Mouse (Mus musculus): ENCODE measurements around the gene Faf1. TPM values are rescaled to one million over a fixed set of nuclear protein-coding genes. Genes with fewer than 3 reads are reported as not detected.

The Faf1 gene
- total and polyA plus RNA-seq, 2 experiments from 2014 or later = 33.7 to 36.8 TPM

- H3K9ac ChIP-seq (replicated peaks; ENCODE audit: low read length, poor library complexity, severe bottlenecking) = no peak overlapping the region
- H3K9me3 ChIP-seq (ENCODE audit: low read length) = no peaks in the 10 kb centered on the region
- no peak for DNase-seq (ENCODE audit: low spot score)
- TF ChIP-seq CTCF (IDR thresholded peaks at IDR 0.05) = no peak
- 73% methylated on average over 3 of the region's 3 CpGs for WGBS
- ATAC-seq (ENCODE audit: low FRiP score) = no peak
- no peaks in the 10 kb centered on the region for H3K36me3 ChIP-seq (ENCODE audit: insufficient read depth, low read length)
- no peaks in the 10 kb centered on the region for H3K27me3 ChIP-seq (ENCODE audit: insufficient read depth, low read length)
- H3K4me3 ChIP-seq (ENCODE audit: low read depth, low read length) = no peak overlapping the region
- no peaks in the 10 kb centered on the region for H3K4me1 ChIP-seq (ENCODE audit: insufficient read depth, low read length)
- no peak overlapping the region for H3K4me2 ChIP-seq (ENCODE audit: low read depth, low read length, poor library complexity, severe bottlenecking)
- no peak overlapping the region for H3K27ac ChIP-seq (ENCODE audit: low read depth, low read length)
Observed at GRCm38 (mm10) chr4:109641451-109641850, 34.9 kb upstream of the Faf1 start.

DNA sequence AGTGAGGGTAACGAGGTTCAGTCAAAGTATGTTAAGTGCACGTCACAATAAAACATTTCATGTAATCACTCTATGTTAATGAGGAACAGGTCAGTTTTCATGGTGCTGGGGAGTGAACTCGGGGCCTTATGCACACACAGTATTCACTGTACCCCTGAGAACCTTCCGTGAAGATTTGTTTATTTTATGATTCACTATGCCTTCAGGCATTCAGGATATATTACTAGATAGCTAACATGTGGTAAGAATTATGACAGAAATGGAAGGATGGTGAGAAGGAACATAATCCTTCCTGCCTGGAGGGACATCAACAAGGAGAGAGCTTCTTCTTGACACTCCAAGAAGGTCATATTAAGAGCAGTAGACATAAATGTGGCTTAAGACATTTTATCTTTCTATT lies 29.1 kb upstream of the Faf1 start:
- no peaks in the 10 kb centered on the region for H3K4me1 ChIP-seq (ENCODE audit: insufficient read depth, low read length)
- ATAC-seq (ENCODE audit: low FRiP score) (no peak), DNase-seq (ENCODE audit: low spot score) (no peak)
- no peak overlapping the region for H3K27ac ChIP-seq (ENCODE audit: low read depth, low read length)
- no peak overlapping the region for H3K4me3 ChIP-seq (ENCODE audit: low read depth, low read length)
- no peak for TF ChIP-seq CTCF (IDR thresholded peaks at IDR 0.05)
- no peaks in the 10 kb centered on the region for H3K36me3 ChIP-seq (ENCODE audit: insufficient read depth, low read length)
- WGBS = 76% methylated on average over 4 of the region's 4 CpGs
- no peaks in the 10 kb centered on the region for H3K27me3 ChIP-seq (ENCODE audit: insufficient read depth, low read length)
- H3K9ac ChIP-seq (replicated peaks; ENCODE audit: low read length, poor library complexity, severe bottlenecking) = no peak overlapping the region
- no peaks in the 10 kb centered on the region for H3K9me3 ChIP-seq (ENCODE audit: low read length)
- no peak overlapping the region for H3K4me2 ChIP-seq (ENCODE audit: low read depth, low read length, poor library complexity, severe bottlenecking)

DNA sequence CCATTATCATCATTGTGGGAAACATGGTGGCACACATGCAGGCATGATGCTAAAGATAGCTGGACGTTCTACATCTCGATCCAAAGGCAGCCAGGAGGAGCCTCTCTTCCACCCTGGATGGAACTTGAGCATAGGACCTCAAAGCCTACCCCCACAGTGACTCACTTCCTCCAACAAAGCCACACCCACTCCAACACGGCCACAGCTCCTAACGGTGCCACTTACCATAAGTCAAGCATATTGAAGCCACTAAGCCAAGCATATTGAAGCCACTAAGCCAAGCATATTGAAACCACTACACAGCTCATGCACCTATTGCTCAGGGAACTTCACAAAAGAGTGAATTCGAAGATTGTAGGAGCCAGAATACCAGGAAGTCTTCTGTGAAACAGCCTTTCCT lies 27.1 kb upstream of the Faf1 start:
- Histone ChIP-seq H3K4me2 (ENCODE audit: low read depth, low read length, poor library complexity, severe bottlenecking) (no peak overlapping the region), H3K27me3 (ENCODE audit: insufficient read depth, low read length) (no peaks in the 10 kb centered on the region), H3K4me3 (ENCODE audit: low read depth, low read length) (no peak overlapping the region), H3K9me3 (ENCODE audit: low read length) (no peaks in the 10 kb centered on the region), H3K36me3 (ENCODE audit: insufficient read depth, low read length) (no peaks in the 10 kb centered on the region), H3K4me1 (ENCODE audit: insufficient read depth, low read length) (no peaks in the 10 kb centered on the region), H3K9ac (replicated peaks; ENCODE audit: low read length, poor library complexity, severe bottlenecking) (no peak overlapping the region), H3K27ac (ENCODE audit: low read depth, low read length) (no peak overlapping the region)
- no peak for DNase-seq (ENCODE audit: low spot score)
- WGBS = 85% methylated on average over 5 of the region's 5 CpGs
- TF ChIP-seq CTCF (IDR thresholded peaks at IDR 0.05) = no peak
- no peak for ATAC-seq (ENCODE audit: low FRiP score)

GRCm38 (mm10) chr4:109653251-109653650 lies 23.1 kb upstream of the Faf1 start:
- no peak for TF ChIP-seq CTCF (IDR thresholded peaks at IDR 0.05)
- no peak for ATAC-seq (ENCODE audit: low FRiP score)

GRCm38 (mm10) chr4:109654701-109655100 lies 21.7 kb upstream of the Faf1 start:
- TF ChIP-seq CTCF (IDR thresholded peaks at IDR 0.05) = no peak
- Histone ChIP-seq H3K36me3 (ENCODE audit: insufficient read depth, low read length) (no peaks in the 10 kb centered on the region), H3K4me3 (ENCODE audit: low read depth, low read length) (no peak overlapping the region), H3K27me3 (ENCODE audit: insufficient read depth, low read length) (peaks cover 20% of the 10 kb centered on the region), H3K27ac (ENCODE audit: low read depth, low read length) (no peak overlapping the region), H3K4me1 (ENCODE audit: insufficient read depth, low read length) (0 out of 2 replicates have a peak, but pooled peaks cover 5% of the 10 kb centered on the region), H3K4me2 (ENCODE audit: low read depth, low read length, poor library complexity, severe bottlenecking) (no peak overlapping the region), H3K9ac (replicated peaks; ENCODE audit: low read length, poor library complexity, severe bottlenecking) (no peak overlapping the region), H3K9me3 (ENCODE audit: low read length) (no peaks in the 10 kb centered on the region)
- DNase-seq (ENCODE audit: low spot score) = no peak
- 64% methylated on average over 2 of the region's 2 CpGs for whole genome bisulfite sequencing
- no peak for ATAC-seq (ENCODE audit: low FRiP score)

More at GRCm38 (mm10) chr4:109653251-109653650, 23.1 kb upstream of the Faf1 start:
- no peak for DNase-seq (ENCODE audit: low spot score)
- Histone ChIP-seq H3K4me1 (ENCODE audit: insufficient read depth, low read length) (0 out of 2 replicates have a peak, but pooled peaks cover 5% of the 10 kb centered on the region), H3K27me3 (ENCODE audit: insufficient read depth, low read length) (peaks cover 17% of the 10 kb centered on the region), H3K4me2 (ENCODE audit: low read depth, low read length, poor library complexity, severe bottlenecking) (no peak overlapping the region), H3K4me3 (ENCODE audit: low read depth, low read length) (no peak overlapping the region), H3K36me3 (ENCODE audit: insufficient read depth, low read length) (no peaks in the 10 kb centered on the region), H3K27ac (ENCODE audit: low read depth, low read length) (no peak overlapping the region), H3K9me3 (ENCODE audit: low read length) (no peaks in the 10 kb centered on the region), H3K9ac (replicated peaks; ENCODE audit: low read length, poor library complexity, severe bottlenecking) (no peak overlapping the region)

- Histone ChIP-seq H3K36me3 (ENCODE audit: insufficient read depth, low read length) (no peaks in the 10 kb centered on the region), H3K27ac (ENCODE audit: low read depth, low read length) (no peak overlapping the region), H3K4me1 (ENCODE audit: insufficient read depth, low read length) (0 out of 2 replicates have a peak, but pooled peaks cover 5% of the 10 kb centered on the region), H3K9me3 (ENCODE audit: low read length) (no peaks in the 10 kb centered on the region), H3K27me3 (ENCODE audit: insufficient read depth, low read length) (peaks cover 28% of the 10 kb centered on the region), H3K4me2 (ENCODE audit: low read depth, low read length, poor library complexity, severe bottlenecking) (no peak overlapping the region), H3K9ac (replicated peaks; ENCODE audit: low read length, poor library complexity, severe bottlenecking) (no peak overlapping the region), H3K4me3 (ENCODE audit: low read depth, low read length) (no peak overlapping the region)
- 51% methylated on average over 2 of the region's 2 CpGs for WGBS
- no peak for ATAC-seq (ENCODE audit: low FRiP score)
- no peak for DNase-seq (ENCODE audit: low spot score)
- no peak for TF ChIP-seq CTCF (IDR thresholded peaks at IDR 0.05)
Observed at GRCm38 (mm10) chr4:109655738-109656137, 20.6 kb upstream of the Faf1 start.
